20 mouse cellular contexts compared by ENCODE assay signal in genomic region chr6:32845463-32845862, GRCm38 (mm10).
"Had no signal": no experiment of that assay in that cellular context is flagged by ENCODE, and none has a peak within 500 bp of the region (broad histone marks: within the 10 kb centered on the region; RNA-seq: fewer than 3 reads in every experiment).

No protein-coding gene starts in this region.

- H3K36me3 ChIP-seq: limb, embryonic 10.5 days; midbrain, embryonic 10.5 days; midbrain, embryonic 13.5 days; neural tube, embryonic 13.5 days had no signal

- H3K4me3 ChIP-seq: limb, embryonic 10.5 days; limb, embryonic 13.5 days; megakaryocyte, embryonic 14.5 days; midbrain, embryonic 10.5 days; midbrain, embryonic 13.5 days; myocyte; neural tube, embryonic 13.5 days had no signal

- ATAC-seq: liver, postnatal 0 days; lung, postnatal 0 days; midbrain, embryonic 13.5 days; midbrain, embryonic 16.5 days had no signal

- H3K4me2 ChIP-seq: limb, embryonic 13.5 days; liver, embryonic 11.5 days; midbrain, embryonic 13.5 days; neural tube, embryonic 13.5 days had no signal

- H3K27ac ChIP-seq: limb, embryonic 10.5 days; limb, embryonic 13.5 days; liver, embryonic 14.5 days; midbrain, embryonic 10.5 days; midbrain, embryonic 13.5 days; neural tube, embryonic 13.5 days had no signal

- DNase-seq: kidney, adult 18-20 months; kidney, adult 9 months; kidney, postnatal 36 days; liver, postnatal 0 days; retina, postnatal 1 day; right cerebral cortex, postnatal 25 days; thymus, adult 2 months; thymus, postnatal 14 days; thymus, postnatal 4 days had no signal

- H3K27me3 ChIP-seq: limb, embryonic 13.5 days; megakaryocyte, embryonic 14.5 days; midbrain, embryonic 13.5 days; neural tube, embryonic 13.5 days had no signal

- H3K9ac ChIP-seq: limb, embryonic 13.5 days; liver, embryonic 14.5 days; liver, postnatal 0 days; midbrain, embryonic 13.5 days; neural tube, embryonic 13.5 days had no signal

- H3K9me3 ChIP-seq: limb, embryonic 10.5 days; limb, embryonic 13.5 days; megakaryocyte, embryonic 14.5 days; midbrain, embryonic 10.5 days; midbrain, embryonic 13.5 days; neural tube, embryonic 13.5 days had no signal

- H3K4me1 ChIP-seq: limb, embryonic 10.5 days; limb, embryonic 13.5 days had no signal
